Mouse (Mus musculus) ES-CJ7 (cell line): ENCODE data around the gene Smim6.

Experiments
- DNase-seq: peaks from one replicate; pipeline ENCODE4 v3.0.0; 2011; ENCODE audit warnings: low read depth, low spot score

The Smim6 gene

GRCm38 (mm10) chr11:115933747-115934110 is 21.9 kb downstream of the Smim6 start:
- no peak for DNase-seq

GRCm38 (mm10) chr11:115939690-115940329 is 28.0 kb downstream of the Smim6 start:
- DNase-seq: peak; percentile 68

GRCm38 (mm10) chr11:115941980-115942379 is 30.2 kb downstream of the Smim6 start:
- DNase-seq: no peak

GRCm38 (mm10) chr11:115945247-115945646 is 33.4 kb downstream of the Smim6 start:
- peak; percentile 78 for DNase-seq

GRCm38 (mm10) chr11:115946221-115946828 is 34.5 kb downstream of the Smim6 start:
- DNase-seq: peak; percentile 55

GRCm38 (mm10) chr11:115948316-115948715 is 36.5 kb downstream of the Smim6 start:
- DNase-seq: no peak

GRCm38 (mm10) chr11:115950719-115951118 is 38.9 kb downstream of the Smim6 start:
- no peak for DNase-seq

GRCm38 (mm10) chr11:115954712-115955111 is 42.9 kb downstream of the Smim6 start:
- no peak for DNase-seq

- DNase-seq: peak; percentile 34
These were observed 43.5 kb downstream of the Smim6 start for GRCm38 (mm10) chr11:115955195-115955858.

GRCm38 (mm10) chr11:115956453-115956852 is 44.6 kb downstream of the Smim6 start:
- DNase-seq: peak; percentile 41

GRCm38 (mm10) chr11:115957971-115958370 is 46.2 kb downstream of the Smim6 start:
- peak; percentile 38 for DNase-seq

GRCm38 (mm10) chr11:115959018-115959417 is 47.2 kb downstream of the Smim6 start:
- no peak for DNase-seq

- DNase-seq: no peak
These were observed 51.0 kb downstream of the Smim6 start for GRCm38 (mm10) chr11:115962651-115963412.
